Mouse (Mus musculus) layer of hippocampus, adult 18-20 months (tissue): ENCODE measurements around the gene Plekhh1. TPM values are rescaled to one million over a fixed set of nuclear protein-coding genes. Genes with fewer than 3 reads are reported as not detected.

Experiments used
- DNase-seq, 2 experiments: peaks; one replicate each; pipeline ENCODE4 v3.0.0; 2022; ENCODE audit warnings: low spot score in 2 of 2
- long read RNA-seq: library from polyadenylated mRNA; stranded (forward); transcript quantifications from one replicate; pipeline ENCODE4 v2.0.0, GENCODE M21; 2021
- total RNA-seq, 2 experiments: library from RNA; stranded (reverse); gene quantifications; 2 replicates each; pipeline ENCODE4 v1.2.3; 2021

Gene Plekhh1
- 10 to 100 TPM; 19.1 to 20.1 TPM for total RNA-seq
- long read RNA-seq, full-length matches to known transcripts, result 12 of 16 reads
- long read RNA-seq, partial matches to known transcripts, result 0 of 16 reads
- long read RNA-seq, other reads (novel, unspliced or antisense), result 4 of 16 reads

DNA sequence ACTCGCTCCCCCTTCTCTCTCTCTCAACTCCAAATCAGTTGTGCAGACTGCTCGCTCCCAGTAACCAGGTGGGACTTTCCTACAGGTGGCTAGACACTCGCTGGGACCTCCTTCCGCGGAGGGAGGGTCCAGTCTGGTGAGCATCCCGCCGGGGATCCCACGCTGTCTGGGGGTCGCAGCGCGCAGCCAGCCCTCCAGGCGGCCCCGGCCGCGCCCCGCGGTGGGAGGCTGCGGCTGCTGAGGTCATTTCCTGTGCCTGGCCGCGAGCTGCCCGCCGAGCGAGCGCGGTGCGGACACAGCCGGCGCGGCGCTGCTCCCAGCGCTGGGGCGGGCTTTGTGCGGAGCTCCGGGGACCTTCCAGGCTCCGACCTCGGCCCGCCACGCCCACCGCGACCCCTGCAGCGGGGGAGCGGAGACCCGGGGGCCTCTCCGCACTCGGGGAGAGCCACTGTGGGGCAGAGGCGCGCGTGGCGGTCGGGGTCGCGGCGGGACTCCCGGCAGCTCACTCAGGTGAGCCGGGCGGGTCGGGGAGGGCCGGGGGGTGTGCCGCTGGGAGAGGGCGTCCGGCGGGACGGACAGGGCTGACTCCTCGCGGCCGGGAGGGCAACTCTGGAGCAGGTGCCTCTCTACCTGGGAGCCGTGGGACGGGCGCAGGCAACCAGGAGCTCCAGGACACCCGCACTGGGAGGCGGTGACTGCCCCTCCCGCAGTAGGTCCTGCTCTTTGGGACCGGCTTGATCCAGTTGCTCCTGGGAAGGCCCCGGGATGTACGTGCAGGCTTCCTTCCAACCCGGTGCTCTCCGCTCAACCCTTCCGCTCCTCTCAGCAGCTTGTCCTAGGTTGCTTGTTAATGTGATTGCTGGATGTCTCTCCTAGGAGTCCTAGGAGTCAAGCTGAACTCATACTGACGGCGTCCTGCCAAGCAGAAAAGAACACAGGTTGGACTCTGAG is at the start of gene Plekhh1:
Gene Plekhh1, plus strand, starts transcription at position 253 of the 951 bp plus-strand sequence.
- DNase-seq, result no peak

- no peak for DNase-seq
Measured at GRCm38 (mm10) chr12:78980683-78981091, 48.3 kb upstream of the Plekhh1 start.

DNA sequence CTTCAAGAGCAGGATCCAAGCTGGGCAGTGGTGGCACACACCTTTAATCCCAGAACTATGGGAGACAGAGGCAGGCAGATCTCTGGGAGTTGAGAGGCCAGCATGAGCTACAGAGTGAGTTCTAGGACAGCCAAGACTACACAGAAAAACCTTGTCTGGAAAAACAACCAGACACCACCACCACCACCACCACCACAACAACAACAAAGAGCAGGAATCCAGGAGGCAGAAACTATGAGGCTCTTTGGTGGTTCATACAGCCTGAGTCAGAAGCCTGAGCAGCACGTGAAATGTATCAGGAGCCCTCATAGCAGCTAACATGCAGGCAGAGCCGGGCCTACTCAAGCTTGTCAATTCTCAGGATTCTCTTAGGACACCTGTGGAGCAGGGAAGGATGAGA is 47.8 kb upstream of the Plekhh1 start:
- DNase-seq, result no peak

DNA sequence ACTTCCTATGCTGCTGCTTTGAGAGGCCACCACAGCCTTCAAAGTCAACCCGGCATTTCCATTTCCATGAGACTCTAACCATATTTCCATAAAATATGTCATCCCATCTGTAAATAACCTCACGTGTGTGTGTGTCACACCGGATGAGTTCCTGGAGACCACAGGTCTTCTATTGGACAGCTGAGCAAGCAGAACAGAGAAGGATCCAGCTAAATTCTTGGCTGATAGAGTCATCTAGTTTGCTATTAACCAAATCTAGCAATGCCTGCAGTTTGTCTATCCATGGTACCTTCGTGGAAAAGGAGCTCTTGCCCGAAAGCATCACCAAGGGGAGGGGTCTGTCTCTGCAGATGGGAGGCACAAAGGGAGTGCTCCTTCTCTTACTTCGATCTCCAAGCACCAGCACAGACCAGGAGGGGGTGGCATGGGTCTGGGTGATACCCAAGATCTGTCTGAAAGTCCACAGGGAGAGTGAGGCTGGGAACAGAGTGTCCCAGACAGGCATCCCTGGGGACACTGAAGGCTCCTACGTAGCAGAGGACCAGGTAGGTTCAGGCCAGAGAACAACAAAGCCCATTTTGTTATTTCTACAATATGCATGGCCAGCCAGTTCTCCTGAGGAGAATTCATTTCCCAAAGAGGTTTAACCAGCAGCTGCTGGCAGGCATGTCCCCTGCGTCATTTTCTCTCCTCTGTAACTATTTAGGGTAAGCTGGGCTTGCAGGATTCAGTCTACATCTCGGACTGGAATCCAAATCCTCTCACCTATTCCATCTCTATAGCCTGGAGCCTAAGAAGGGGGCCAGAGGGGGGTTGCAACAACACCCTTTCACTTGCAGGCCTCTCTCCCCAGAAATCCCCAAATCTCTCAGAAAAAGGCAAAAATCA is 46.8 kb upstream of the Plekhh1 start:
- DNase-seq, result no peak

GRCm38 (mm10) chr12:78983296-78984034 is 45.5 kb upstream of the Plekhh1 start:
- no peak for DNase-seq

DNA sequence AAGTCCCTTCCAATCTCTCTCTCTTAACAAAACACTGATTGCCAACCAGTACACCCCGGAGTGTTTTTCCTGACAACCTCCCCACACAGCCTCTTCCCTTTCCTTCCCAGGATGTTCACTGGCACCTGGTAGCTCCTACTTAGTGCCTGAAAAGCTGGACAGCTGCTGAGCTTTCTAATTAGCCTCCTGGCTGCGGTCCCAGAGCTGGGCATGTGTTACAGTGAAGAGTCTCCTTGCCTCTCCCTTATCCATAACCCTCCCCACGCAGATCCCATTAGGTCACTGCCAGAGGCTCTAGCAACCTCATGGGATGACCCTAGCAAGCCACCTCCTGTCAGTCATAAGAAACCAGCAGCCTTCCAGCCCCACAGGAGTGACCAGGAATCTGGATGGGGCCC is 44.9 kb upstream of the Plekhh1 start:
- DNase-seq, result peak in 1 of 2 experiments; percentile 30

DNA sequence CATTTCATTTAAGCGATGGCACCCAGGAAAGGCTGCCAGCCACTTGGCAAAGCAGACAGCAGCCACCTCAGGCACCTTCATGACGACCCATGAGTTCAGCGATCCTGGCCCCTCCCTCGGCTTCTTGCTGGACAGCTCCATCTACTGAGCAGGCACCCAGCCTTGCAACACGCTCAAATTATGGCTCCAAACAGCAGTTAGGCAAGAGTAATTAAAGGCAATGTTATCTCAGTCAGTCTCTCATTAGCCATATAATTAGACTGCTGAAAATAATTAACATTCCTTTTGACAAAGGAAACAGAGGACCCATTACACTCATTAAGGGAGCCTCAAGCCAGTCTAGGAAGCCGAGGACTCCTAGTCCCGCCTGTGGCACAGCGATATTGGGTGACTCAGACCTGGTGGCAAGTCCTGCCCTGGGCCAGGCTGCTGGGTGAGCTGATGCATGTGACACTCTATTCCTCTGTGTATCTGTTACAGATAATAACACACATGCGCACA is 41.3 kb upstream of the Plekhh1 start:
- peak in 1 of 2 experiments; percentile 28 for DNase-seq

DNA sequence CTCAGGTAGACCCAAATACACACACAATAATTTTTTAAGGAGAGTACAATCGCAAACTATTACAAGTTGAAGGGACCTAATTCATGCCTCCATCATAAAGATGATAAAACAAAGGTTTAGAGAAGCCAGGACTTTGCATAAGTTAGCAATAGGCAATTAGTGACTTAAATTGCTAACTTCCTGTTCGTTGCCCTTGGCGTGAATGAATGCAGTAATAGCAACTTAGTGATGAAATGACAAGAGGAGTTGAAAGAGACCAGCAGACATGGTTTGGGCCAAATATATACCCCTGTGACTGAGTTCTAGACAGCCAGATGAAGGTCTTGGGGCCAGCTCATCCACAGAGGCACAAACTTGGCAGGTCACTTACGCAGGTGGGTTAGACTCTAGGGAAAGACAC is 32.7 kb upstream of the Plekhh1 start:
- DNase-seq, result no peak

DNA sequence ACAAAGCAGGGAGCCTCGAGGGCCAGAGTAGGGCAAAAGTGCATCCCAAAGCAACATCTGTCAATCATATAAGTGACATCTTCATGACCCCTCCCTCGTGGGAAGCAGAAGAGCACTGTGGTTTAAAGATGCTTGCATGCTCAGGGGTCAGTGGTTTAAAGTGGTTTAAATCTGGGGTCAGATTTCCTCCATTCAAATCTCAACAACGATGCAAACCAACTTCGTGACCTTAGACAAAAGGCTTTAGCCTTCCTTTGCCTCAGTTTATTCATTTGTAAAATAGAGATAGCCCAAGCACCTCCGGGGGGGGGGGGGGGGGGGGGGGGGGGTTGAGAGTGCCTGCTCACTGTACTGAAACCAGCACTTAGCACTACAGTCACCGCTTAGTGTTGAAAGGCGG is 32.3 kb upstream of the Plekhh1 start:
- DNase-seq, result no peak

GRCm38 (mm10) chr12:79002406-79002805 is 26.6 kb upstream of the Plekhh1 start:
- DNase-seq, result no peak

DNA sequence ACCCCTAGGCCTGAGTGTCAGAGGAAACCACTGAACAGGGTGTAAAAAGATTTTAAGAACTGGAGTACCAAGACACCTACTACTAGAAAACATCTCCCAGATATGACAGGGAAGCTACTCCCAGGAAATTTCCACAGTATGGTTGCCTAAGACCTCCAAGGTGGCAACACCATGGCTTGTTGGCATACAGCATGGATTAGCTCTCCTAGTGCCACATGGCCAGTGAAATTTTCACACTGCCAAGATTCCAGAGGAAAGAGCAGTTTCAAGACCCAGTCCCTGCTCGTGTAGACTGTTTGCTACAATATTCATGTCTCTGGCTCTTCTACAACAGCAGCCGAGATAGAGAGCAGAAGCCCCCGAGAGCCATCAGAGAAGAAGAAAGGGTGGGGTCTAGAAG is 26.0 kb upstream of the Plekhh1 start:
- no peak for DNase-seq

- no peak for DNase-seq
Measured at GRCm38 (mm10) chr12:79005456-79005855, 23.5 kb upstream of the Plekhh1 start.

- DNase-seq, result no peak
Measured at GRCm38 (mm10) chr12:79006076-79006475, 22.9 kb upstream of the Plekhh1 start.

DNA sequence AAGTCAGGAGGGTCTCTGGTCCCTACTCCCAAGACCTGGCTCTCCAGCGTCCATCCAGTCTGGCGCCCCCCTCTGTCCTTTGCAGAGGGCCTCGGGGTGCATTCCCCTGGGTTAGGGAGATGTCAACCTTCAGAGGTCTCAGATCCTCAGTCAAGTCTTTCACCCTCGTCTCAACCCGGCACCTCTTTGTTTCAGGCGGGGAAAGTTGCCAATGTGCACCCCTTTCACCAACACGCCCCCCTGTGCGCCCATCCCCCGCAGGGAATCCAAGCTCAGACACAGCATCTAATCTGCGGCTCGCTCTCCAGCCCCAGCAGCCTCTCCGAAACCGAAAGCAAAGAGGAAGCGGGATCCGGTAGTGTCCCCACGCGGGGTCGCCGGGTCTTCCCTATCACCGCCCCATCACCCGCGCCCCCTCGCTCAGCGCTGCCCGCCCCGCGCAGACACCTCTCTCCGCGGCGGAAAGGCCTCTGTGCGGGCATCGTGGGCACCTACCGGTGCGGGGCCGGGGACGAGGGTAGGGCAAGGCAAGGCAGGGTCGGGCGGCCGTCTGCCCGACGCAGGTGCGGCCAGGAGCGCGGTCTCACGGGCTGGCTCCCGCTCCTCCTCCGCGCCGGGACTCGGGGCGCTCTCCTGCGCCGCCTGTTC is 22.4 kb upstream of the Plekhh1 start:
- peak; percentile 22 to 44 for DNase-seq

GRCm38 (mm10) chr12:79007126-79007753 is 21.7 kb upstream of the Plekhh1 start, which contains the start of gene Tmem229b:
TSS of gene Tmem229b (minus strand) at chr12:79007627.
- DNase-seq, result peak; percentile 45 to 69

DNA sequence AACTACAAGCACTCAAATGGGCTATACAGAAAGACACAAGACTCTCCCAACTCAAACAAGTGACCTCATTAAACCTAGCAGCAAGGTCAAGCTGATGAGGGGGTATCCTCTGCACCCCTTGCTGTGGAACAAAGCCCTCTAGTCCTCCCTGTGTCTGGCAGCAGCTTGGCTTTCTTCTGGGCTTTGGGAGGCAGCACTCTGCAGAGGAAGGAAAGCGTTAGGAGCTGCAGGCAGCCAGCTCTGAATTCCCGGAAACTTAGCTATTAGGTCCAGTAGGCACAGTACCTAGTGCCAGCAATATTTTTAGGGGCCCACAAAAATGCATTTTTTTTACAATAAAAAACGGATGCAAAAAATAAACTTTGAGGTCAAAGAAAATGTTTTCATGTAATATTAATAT is 18.4 kb upstream of the Plekhh1 start:
- DNase-seq, result no peak

DNA sequence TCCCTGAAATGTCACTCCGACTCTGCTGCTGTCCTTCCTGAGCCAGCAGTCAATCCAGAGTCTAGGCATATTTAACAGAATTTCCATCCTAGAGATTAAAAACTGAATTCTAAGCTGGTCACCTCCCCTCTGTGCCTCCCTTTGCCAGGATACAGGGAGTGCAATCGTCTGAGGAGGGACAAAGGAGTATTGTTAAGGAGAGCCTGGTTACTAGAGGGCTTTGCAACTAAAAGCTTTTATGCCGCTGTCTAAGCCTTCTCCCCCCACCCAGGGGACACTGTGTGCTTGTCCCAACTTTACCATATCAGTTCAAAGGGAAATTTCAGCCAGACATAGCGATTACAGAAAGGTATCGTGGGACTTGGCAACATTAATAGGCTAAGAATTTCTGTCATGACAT is 12.9 kb upstream of the Plekhh1 start:
- DNase-seq, result no peak

DNA sequence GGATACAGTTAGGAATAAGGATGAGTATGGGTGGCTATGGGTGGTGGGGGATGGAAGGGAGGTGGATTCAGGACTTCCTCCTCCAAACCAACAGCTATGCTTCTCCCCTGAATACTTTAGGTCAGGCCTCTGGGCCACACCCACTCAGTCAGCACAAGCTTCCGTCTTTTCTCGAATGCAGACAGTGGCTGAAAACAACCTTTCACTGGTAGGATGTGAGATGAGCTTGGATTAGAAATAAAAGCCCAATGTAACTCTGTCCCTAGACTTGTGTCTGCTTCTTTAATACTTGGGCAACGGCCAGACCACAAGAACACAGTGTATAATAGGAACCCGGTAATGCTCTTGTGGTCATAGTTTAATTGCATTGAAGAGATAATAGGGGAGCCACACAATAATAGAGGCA is 11.0 kb upstream of the Plekhh1 start:
- DNase-seq, result no peak

DNA sequence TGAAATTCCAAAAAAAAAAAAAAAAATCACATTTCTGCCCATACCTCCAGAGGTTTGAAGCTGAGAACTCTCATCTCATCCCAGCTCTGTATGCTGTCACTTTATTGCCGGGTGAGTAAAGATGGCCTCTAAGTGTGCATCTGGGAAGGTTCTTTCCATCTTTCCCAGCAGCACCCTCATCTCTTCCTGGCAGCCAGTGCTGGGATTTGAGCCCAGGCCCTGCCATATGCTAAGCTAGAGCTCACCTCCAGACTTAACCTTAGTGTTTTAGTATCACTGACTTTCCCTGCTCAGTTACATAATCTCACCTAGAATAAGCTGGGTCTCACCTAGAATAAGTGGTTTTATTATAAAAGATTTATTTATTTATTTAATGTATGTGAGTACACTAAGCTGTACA is 7.1 kb upstream of the Plekhh1 start:
- no peak for DNase-seq

DNA sequence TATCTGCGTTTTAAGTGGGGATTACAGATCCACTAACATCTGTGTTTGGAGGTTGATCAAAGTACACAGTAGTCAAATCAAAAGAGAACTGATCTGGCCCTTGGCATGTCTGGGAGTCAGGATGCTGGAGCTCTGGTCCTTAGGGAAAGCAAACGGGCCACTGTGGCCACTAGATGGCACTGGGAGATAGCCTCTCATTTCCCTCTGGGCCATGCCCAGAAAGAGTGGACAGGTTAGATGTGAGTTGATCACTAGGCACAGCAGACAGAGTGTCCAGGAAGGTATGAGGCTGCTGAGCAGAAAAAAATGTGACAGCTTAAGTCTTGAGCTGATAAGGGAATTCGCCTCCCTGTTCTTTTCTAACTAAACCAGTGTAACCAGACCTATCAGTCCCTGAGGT is 6.1 kb upstream of the Plekhh1 start:
- peak; percentile 39 to 76 for DNase-seq
